Mouse (Mus musculus) MEL (cell line): ENCODE measurements around the gene Dstyk.

Experiments
- BHLHE40 ChIP-seq: IDR thresholded peaks from 2 replicates; pipeline ENCODE4 v1.6.1; 2012; ENCODE audit warnings: low read depth, mild to moderate bottlenecking, inconsistent platforms, low read length, improper control_type of control experiment, borderline replicate concordance
- CHD1 ChIP-seq: IDR thresholded peaks from 2 replicates; pipeline ENCODE4 v1.6.1; 2012; ENCODE audit warnings: low read depth, mild to moderate bottlenecking, inconsistent platforms, low read length, improper control_type of control experiment
- CTCF ChIP-seq, 3 experiments: IDR thresholded peaks in 2 of 3; conservative IDR thresholded peaks in 1 of 3; 2 replicates each; pipeline ENCODE4 v1.5.1; 2011 to 2012; ENCODE audit warnings: low read length in 3 of 3, low read depth in 2 of 3, mild to moderate bottlenecking in 2 of 3, improper control_type of control experiment in 1 of 3, inconsistent platforms in 1 of 3, mixed read lengths in 1 of 3, moderate library complexity in 1 of 3; ENCODE audit not compliant: control insufficient read depth in 1 of 3, insufficient read depth in 1 of 3, poor library complexity in 1 of 3, severe bottlenecking in 1 of 3
- EP300 ChIP-seq, 2 experiments: IDR thresholded peaks; 2 replicates each; pipeline ENCODE4 v1.6.1; 2011; ENCODE audit warnings: improper control_type of control experiment in 2 of 2, low read length in 2 of 2, low read depth in 1 of 2, mild to moderate bottlenecking in 1 of 2
- MAX ChIP-seq: IDR thresholded peaks from 2 replicates; pipeline ENCODE4 v1.6.1; 2011; ENCODE audit warnings: low read length, improper control_type of control experiment
- POLR2A ChIP-seq, 2 experiments: IDR thresholded peaks; 2 replicates each; pipeline ENCODE4 v1.6.1; 2011 to 2012; ENCODE audit warnings: low read length in 2 of 2, mild to moderate bottlenecking in 2 of 2, control low read depth in 1 of 2, improper control_type of control experiment in 1 of 2, low read depth in 1 of 2, moderate library complexity in 1 of 2; ENCODE audit not compliant: control insufficient read depth in 1 of 2, insufficient read depth in 1 of 2, poor library complexity in 1 of 2
- POLR2AphosphoS5 ChIP-seq: IDR thresholded peaks from 2 replicates; pipeline ENCODE4 v1.6.1; 2012; ENCODE audit warnings: low read depth, borderline replicate concordance, mild to moderate bottlenecking, inconsistent platforms, low read length, moderate library complexity, mixed read lengths
- RAD21 ChIP-seq: IDR thresholded peaks from 2 replicates; pipeline ENCODE4 v1.6.1; 2011; ENCODE audit warnings: mild to moderate bottlenecking, low read depth, low read length, improper control_type of control experiment
- TCF12 ChIP-seq: IDR thresholded peaks from 2 replicates; pipeline ENCODE4 v1.6.1; 2014; ENCODE audit warnings: low read depth, mild to moderate bottlenecking, inconsistent platforms, low read length, improper control_type of control experiment, moderate library complexity

DNA sequence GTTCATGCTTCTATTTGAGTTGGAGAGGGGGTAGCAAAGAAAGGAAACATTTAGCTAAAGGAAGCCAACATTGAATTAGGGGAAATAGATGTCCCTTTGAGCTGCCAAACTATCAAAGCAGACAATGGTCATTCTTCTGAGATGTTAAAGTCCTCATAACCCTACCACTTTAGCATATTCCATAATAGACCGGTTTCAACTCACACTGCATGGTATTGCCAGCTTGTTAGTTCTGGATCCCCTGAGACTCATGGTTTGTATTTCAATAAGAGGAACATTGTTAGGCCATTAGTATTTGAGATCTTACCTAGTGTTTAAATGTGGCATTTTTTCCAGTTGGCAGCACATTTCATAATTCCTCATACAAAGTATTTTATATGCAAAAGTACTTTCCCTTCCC, 19.6 kb downstream of the Dstyk start:
- TF ChIP-seq POLR2AphosphoS5 (no peak), CTCF (IDR thresholded peaks at IDR 0.05 in 2 of 3, conservative IDR thresholded peaks at IDR 0.05 in 1 of 3; ENCODE audit: control insufficient read depth in 1 of 3, insufficient read depth in 1 of 3, low read depth in 2 of 3, low read length in 3 of 3, poor library complexity in 1 of 3, severe bottlenecking in 1 of 3) (no peak), POLR2A (IDR thresholded peaks at IDR 0.05; ENCODE audit: control insufficient read depth in 1 of 2, insufficient read depth in 1 of 2, low read depth in 1 of 2, low read length in 2 of 2, poor library complexity in 1 of 2) (no peak), RAD21 (no peak), EP300 (IDR thresholded peaks at IDR 0.05; ENCODE audit: low read depth in 1 of 2, low read length in 2 of 2) (no peak), CHD1 (no peak), TCF12 (no peak), MAX (no peak), BHLHE40 (no peak)
